Mouse (Mus musculus) right cerebral cortex, postnatal 14 days (tissue): ENCODE data around the gene Frs3.

Experiments used
- DNase-seq: peaks from one replicate; pipeline ENCODE4 v3.0.0; 2022

The Frs3 gene

GRCm38 (mm10) chr17:47693671-47694441, 5.0 kb downstream of the Frs3 start:
- no peak for DNase-seq

- no peak for DNase-seq
Measured at GRCm38 (mm10) chr17:47694442-47694502, 5.4 kb downstream of the Frs3 start, which contains the start of gene Gm21981. Gm21981 (minus strand) TSS chr17:47694455.

GRCm38 (mm10) chr17:47694503-47695336, 5.9 kb downstream of the Frs3 start, which contains the start of gene Prickle4:
Prickle4 (minus strand) TSS chr17:47694736.
- DNase-seq = peak; percentile 98

GRCm38 (mm10) chr17:47695337-47695710, 6.5 kb downstream of the Frs3 start:
- no peak for DNase-seq

DNA sequence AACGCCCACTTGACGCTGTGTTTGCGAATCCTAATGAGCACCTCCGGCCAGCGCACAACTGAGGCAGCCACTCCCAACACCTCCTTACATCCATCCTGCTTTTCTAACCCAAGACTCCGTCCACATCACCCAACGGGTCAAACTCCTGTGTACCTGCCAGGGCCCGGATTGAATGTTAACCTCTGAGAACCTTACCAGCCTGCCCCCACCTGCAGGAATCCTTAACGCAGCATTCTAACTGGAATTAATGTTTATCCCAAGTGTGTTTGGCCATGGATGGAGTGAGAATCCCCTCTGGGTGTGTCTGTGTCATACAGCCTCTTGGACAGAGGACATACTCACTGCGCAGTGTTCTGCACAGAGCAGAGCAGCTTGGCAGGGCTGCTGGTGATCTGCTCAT, 9.3 kb downstream of the Frs3 start:
- no peak for DNase-seq

DNA sequence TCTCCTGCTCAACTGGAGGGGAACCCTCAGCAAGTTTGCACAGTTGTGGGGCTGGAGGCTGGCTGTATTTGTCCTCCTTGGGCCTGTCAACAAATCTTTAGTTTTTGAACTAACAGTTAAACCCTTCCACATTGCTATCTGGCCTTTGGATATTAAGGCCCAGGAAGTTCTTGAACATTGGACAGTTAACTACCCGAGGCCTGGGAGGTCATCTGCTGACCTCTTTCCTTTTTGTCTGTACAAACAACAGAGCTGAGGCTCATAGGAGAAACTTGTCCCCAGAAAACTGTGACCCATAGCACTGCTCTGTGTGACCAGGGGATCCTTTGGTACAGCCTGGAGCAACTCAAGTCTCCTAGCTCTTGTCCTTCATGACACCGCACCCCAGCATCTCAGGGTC, 10.2 kb downstream of the Frs3 start:
- DNase-seq = no peak

GRCm38 (mm10) chr17:47701793-47702192, 13.0 kb downstream of the Frs3 start:
- DNase-seq = peak; percentile 16

DNA sequence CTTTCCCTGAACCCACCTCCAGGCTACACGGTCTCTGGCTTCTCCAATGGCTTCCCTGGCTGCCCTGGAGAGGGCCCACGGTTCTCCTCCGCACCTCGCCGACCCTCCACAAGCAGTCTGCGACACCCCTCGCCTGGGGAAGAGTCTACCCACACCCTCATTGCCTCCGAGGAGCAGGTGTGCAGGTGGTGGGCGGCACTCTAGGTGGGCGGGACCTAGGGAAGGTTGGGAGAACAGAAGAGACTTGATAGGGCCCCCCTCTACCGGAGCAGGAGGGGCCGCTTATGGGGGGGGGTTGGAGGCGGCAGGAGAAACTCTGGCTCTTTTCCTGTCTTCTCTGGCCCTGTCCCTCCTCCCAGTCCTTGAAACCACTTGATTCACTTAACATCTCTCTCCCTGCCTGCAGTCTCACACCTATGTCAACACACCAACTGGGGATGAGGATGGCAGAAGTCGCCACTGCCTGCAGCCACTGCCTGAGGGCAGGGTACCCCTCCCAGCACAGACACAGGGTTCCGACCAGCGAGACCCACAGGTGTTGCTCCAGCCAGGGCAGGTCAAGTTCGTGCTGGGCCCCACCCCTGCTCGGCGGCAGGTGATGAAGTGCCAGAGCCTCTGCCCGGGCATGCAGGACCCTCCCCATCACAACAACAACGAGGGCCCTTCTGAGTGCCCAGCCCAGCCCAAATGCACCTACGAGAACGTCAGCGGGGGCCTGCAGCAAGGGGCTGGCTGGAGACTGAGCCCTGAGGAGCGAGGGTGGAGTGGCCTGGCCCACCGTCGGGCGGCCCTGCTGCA, 13.9 kb downstream of the Frs3 start:
- peak; percentile 17 for DNase-seq

- no peak for DNase-seq
Measured at GRCm38 (mm10) chr17:47703556-47703955, 14.7 kb downstream of the Frs3 start.

- no peak for DNase-seq
Measured at GRCm38 (mm10) chr17:47704692-47705091, 15.9 kb downstream of the Frs3 start.

DNA sequence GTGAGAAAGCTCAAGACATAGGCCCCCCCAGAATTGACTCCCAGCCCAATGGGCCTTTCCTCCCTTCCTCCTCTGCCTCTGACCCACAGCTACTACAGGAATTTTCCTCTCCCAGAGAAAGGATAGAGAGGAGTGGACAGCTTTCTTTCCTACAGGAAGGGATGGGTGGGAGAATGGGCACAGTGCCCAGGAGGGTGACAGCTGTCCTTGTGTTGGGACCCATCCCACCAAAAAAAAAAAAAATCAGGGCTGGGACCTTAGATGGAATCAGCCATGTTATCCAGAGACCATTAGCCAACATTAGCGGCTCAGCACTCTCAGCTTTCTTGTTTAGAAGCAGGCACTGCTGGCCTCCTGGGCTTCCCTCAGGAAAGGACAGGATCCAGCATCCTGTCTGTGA, 17.4 kb downstream of the Frs3 start:
- no peak for DNase-seq

DNA sequence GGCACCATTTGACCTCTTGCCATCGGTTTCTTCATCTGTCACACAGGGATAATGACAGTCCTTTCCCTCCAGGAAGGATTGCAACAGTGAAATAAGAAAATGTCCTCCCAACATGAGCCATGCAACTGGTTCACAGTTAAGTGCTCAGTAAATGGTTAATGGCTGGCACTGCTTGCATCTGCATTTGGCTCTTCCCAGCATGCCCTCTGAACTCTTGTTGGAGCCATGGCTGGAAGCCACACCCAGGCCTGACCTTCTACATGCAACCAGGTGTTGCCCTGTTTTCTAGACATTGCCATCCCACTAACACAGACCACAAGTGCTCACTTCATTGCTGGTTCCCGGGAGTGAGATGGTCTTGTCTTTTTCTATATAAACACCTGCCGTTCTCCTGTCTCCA, 19.1 kb downstream of the Frs3 start:
- DNase-seq = no peak

DNA sequence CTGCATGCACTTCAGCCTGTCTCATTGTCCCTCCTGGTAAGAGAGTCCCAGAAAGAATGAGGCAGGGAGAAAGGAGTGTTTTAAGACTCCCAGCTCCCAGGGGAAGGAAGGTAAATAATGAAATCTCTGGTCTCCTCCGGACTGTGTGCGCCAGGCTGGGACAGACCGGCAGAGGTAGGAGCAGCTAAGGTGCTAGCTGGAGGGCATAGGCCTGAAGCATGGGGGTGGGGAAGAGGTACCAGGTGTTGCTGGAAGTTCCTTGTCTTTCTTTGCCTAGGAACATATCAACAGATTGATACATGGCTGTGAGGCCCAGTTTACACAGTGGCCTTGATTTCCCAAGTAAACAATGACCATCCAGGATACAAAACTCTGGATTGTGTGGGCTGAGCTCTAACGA, 20.1 kb downstream of the Frs3 start:
- no peak for DNase-seq

DNA sequence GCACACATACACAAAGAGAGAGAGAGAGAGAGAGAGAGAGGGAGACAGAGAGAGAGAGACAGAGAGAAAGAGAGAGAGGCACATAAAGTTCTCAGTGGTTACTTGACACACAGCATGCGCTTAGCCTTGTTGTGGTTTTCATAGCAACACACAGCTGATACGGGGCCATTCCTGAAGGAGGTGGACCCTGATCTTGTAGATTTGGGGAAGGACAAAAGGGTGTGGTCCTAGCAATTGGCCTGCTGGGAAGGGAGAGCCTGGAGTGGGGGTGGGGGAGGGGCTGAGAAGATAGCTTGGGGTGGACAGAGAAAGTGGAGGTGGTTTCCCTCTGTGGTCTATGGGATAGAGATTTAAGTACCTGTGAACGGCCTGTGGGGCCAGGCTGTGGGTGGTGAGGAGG, 21.2 kb downstream of the Frs3 start:
- no peak for DNase-seq

DNA sequence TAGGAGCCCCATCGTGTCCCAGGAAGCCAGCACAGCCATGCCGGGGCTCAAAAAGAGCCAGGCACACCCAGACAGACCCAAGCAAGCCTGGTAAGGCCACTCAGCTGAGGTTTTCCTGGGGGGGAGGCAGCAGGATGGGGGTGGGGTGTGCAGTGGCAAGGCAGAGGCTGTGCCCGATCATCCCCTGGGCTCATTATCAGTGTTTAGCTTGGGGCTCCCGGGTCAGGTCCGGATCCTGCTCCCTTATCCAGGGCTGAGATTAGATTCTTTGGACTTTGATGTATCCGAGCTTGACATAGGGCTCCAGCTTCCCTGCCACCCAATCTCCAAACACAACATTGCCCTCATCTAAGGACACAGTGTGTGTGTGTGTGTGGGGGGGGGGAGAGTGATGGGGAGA, 23.1 kb downstream of the Frs3 start:
- DNase-seq = no peak

- no peak for DNase-seq
Measured at GRCm38 (mm10) chr17:47712889-47713571, 24.2 kb downstream of the Frs3 start.

DNA sequence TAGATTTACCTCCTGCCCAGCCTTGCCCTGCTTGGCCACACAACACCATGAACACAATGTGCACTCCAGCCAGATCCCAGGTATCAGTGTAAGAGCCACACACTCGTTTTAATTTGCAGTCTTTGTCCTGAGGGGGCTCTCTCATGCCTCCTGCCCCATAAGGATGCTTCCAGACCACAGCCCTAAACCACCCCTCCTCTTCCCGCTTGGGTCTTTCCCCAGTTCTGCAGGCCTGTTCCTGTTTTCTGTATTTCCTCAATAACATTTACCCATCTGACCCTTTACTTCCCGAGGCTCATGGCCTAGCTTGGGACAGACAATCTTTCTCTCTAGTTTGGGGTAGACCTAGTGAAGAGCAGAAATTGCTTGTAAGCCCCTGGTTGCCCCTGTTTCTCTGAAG, 26.2 kb downstream of the Frs3 start:
- no peak for DNase-seq

DNA sequence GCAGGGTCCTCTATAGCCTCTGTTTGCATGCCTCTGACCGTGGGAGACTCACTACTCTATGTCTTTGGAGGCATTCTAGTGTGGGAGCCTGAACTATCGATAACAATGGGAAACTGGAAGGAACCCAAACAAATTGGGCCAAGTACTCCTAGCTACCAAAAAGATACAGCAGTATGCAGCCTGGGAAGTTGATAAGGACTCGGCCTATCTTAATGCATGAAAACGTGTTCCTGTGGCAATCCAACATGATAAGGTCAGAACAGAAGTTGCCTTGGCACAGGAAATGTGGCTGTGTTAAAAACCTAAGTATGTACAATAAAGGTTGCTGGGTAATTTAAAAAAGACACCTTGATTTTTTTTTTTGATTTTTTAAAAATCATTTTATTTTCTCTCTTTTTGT, 32.4 kb downstream of the Frs3 start:
- DNase-seq = no peak

DNA sequence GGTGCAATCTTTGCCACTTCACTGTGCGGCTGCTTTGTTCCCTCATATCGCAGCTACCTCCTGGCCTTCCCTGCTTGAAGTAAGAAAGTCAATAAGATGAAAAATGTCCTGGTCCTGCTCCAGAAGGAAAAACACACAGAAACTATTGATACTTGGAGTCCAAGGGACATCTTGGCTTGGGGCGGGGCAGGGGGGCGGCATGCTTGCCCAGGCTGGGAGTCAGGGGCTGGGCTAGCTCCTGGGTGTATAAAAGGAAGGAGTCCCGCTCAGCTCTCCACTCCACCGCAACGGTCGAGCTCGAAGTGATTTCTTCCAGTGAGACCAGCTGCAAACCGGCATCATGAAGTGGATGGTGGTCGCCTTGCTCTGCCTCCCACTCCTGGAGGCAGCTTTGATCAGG, 37.7 kb downstream of the Frs3 start, which contains the start of gene Pgc:
TSS of gene Pgc (plus strand) at position 277 of the 400 bp plus-strand sequence.
- no peak for DNase-seq

DNA sequence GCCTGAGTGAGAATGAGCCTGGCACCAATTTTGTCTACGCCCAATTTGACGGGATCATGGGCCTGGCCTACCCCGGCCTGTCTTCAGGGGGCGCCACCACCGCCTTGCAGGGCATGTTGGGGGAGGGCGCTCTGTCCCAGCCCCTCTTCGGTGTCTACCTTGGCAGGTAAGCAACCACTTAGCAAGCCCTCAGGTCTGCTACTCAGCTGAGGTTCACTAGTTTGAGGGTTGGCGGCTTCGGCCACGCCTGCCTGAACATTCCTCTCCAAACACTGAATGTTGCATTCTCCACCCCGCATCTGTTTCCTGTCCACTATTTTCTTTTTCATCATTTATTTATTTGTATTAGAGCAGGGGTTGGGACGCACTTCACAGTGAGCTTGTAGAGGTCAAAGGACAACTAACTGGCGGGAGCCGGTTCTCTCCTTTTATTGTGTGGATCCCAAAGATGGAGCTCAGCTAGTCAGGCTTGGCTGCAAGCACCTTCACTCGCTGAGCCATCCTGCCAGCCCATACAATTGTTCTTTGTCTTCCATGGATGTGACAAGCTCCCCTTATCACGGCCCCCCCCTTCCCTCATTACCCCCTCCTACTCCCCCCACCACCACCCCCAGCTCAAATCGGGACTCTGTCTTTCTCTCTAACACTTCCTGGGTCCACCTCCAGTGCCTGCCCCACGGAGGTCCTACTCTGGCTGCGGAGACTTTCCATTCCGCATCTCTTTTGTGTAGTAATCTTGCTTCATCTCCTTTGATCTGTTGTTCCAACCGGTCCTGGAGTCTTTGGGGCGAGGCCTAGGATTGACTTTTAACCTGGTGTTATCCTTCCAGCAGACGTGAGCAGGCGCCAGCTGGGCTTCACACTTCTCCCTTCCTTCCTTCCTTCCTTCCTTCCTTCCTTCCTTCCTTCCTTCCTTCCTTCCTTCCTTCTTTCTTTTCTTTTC, 42.1 kb downstream of the Frs3 start:
- no peak for DNase-seq

DNA sequence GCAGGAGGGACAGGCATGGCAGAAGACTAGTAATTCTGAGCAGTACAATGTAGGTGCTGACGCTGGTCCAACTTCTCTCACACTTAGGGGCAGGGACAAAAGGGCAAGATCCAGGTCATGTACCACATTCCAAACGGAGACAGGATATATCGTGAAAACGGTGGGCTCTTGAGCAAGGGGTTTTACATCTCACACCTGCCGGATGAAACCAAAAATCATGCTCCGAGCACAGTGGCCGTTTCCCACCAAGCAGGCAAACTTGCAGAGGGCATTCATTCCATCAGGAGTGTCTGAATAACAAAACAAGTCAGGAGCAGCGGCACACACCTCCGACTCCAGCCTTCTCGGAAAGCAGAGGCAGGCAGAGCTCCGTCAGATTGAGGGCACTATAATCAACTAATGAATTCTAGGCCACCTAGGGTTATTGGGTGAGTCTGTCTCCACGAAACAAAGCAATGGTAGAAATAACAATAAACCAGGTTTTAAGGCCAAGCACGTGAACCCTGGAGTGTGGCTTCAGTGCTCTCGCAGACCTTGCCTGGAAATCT, 46.8 kb downstream of the Frs3 start:
- no peak for DNase-seq

DNA sequence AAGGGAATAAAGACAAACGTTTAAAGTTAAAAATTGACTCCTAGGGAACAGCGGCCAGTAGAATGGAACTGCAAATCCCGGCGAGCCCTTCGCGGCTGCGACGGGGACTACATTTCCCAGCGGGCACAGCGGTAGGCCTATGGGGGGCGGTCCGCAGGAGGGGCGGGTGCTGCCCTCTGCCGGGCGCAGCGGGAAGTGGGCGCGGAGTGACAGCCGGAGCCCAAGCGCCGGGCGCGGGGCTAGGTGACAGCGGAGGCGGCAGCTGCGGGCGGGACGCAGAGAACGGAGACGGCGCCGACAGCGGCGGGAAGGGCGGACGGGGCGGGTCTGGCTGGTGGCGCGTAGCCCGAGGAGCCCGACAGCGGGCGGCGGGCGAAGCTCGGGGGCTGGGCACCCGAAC, 48.0 kb downstream of the Frs3 start, which contains the start of gene Tfeb:
TSS of gene Tfeb (plus strand) at position 175 of the 400 bp plus-strand sequence.
- peak; percentile 98 for DNase-seq
